Mouse (Mus musculus) C3H10T1/2 (cell line): ENCODE measurements around the gene Gngt1. TPM values are rescaled to one million over a fixed set of nuclear protein-coding genes. Genes with fewer than 3 reads are reported as not detected.

Source experiments
- polyA plus RNA-seq, 2 experiments: library from polyadenylated mRNA; unstranded; fragments of >200 nt; fragmentation: generic; extraction: Trizol; gene quantifications; one replicate each; pipeline ENCODE4 v1.2.1; 2012; ENCODE audit warnings: missing spikeins in 2 of 2

The Gngt1 gene
- polyA plus RNA-seq: not detected

DNA sequence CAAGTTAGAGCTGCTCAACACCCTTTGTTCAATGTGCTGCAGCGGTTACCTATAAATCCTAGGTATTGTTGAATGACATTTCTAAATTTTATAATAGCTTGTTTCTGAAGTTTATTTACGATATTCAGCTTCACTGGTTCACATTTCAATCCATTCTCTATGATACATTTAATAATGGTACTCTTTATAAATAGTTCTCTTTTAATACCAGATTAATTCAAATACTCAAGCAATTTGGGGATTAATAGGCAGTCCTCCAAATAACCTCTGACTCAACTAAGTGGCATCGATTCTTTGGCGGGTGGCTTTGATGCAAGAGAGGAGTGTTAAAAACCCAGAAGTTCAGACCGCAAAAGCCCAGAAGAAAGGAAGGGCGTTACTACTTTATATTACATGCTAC is at the start of gene Gngt1:
Gene Gngt1 (plus strand): TSS at position 301 of the 400 bp plus-strand sequence.

DNA sequence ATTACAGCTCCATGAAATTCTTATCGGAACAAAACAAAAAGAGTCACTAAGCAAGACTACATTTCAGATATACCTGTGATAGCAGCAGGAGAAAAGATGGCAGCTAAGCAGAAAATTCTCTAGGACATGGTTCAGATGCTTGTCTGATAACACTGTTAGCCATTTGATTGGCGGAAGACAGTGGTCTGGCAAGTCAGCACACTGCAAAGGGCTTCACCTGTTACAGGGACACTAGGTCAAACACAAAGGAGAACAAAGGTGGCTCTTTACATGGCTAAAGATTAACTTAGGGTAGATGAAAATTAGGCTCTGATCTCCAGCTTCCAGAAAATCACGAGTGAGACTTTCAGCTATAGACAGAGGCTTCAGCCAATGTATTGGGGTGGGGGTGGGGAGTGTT is 4.8 kb upstream of the Gngt1 start, which contains the start of gene Tfpi2:
Gene Tfpi2 (minus strand): TSS at position 170 of the 400 bp plus-strand sequence.

DNA sequence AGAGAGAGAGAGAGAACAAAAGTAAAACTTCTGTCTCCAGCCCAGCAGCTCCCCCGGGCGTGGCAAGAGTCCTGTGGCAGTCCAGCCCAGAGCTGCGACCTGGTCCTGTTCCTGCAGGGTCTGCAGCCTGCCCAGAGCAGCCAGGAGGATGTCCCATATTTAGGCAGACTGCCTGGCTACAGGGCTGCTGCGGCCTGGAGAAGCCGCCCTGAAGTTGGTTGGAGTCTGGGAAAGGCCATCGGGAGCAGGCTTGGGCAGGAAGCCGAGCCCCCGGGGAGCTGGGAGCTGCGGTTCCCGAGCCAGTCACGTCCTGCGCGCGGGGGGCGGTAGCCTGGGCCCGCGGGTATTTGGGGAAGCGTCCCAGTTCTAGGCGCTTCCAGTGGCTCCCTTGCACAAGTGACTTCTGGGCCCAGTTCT is 10.3 kb downstream of the Gngt1 start, which contains the start of gene Gng11:
Gene Gng11 (plus strand): TSS at position 15 of the 417 bp plus-strand sequence.

Other genes starting within 250 kb of the Gngt1 start
- gene Calcr, start 229.1 kb upstream of the Gngt1 start, polyA plus RNA-seq: not detected
- gene Tfpi2, start 4.9 kb upstream of the Gngt1 start, polyA plus RNA-seq: not detected
- gene Gng11, start 10.1 kb downstream of the Gngt1 start, polyA plus RNA-seq: 1 to 10 TPM in 1 of 2 experiments, under 1 TPM in 1; 0.39 to 1.7 TPM
- 10 to 100 TPM in 1 of 2 experiments, 1 to 10 TPM in 1; 4.1 to 13.5 TPM for gene Bet1, start 93.2 kb downstream of the Gngt1 start, polyA plus RNA-seq